Mouse (Mus musculus) thymus, postnatal 0 days (tissue): Measurements from ENCODE around the gene Cd82. TPM values are rescaled to one million over a fixed set of nuclear protein-coding genes. Genes with fewer than 3 reads are reported as not detected.

Experiments used
- DNase-seq: peaks from one replicate; pipeline ENCODE4 v3.0.0-alpha.2; 2015; ENCODE audit warnings: low spot score
- polyA plus RNA-seq: library from polyadenylated mRNA; unstranded; fragments of >200 nt; fragmentation: Nextera tagmentation; extraction: Ambion mirVana; gene quantifications from 2 replicates; pipeline ENCODE4 v1.2.1, GENCODE M21; 2015

Gene Cd82
- polyA plus RNA-seq, 1 experiment from 2014 or later, result 153 TPM

GRCm38 (mm10) chr2:93416874-93417709, 45.8 kb downstream of the Cd82 start:
- DNase-seq, result peak; percentile 64

GRCm38 (mm10) chr2:93415281-93415680, 47.7 kb downstream of the Cd82 start:
- DNase-seq, result peak; percentile 74

- no peak for DNase-seq
These were observed 48.8 kb downstream of the Cd82 start for GRCm38 (mm10) chr2:93414163-93414562.

GRCm38 (mm10) chr2:93413367-93414014, 49.4 kb downstream of the Cd82 start:
- DNase-seq, result peak; percentile 71

- no peak for DNase-seq
These were observed 50.8 kb downstream of the Cd82 start for GRCm38 (mm10) chr2:93412101-93412500.

GRCm38 (mm10) chr2:93410899-93411570, 51.9 kb downstream of the Cd82 start:
- DNase-seq, result no peak

- DNase-seq, result no peak
These were observed 57.9 kb downstream of the Cd82 start for GRCm38 (mm10) chr2:93405017-93405425.

GRCm38 (mm10) chr2:93404169-93404568, 58.8 kb downstream of the Cd82 start:
- no peak for DNase-seq

GRCm38 (mm10) chr2:93403267-93403666, 59.7 kb downstream of the Cd82 start:
- DNase-seq, result no peak

GRCm38 (mm10) chr2:93391198-93391597, 71.7 kb downstream of the Cd82 start:
- DNase-seq, result no peak

GRCm38 (mm10) chr2:93390170-93390926, 72.6 kb downstream of the Cd82 start:
- no peak for DNase-seq

GRCm38 (mm10) chr2:93386958-93387357, 76.0 kb downstream of the Cd82 start:
- DNase-seq, result no peak

GRCm38 (mm10) chr2:93383831-93384230, 79.1 kb downstream of the Cd82 start:
- no peak for DNase-seq

GRCm38 (mm10) chr2:93380680-93381089, 82.3 kb downstream of the Cd82 start:
- DNase-seq, result no peak

GRCm38 (mm10) chr2:93377797-93378196, 85.1 kb downstream of the Cd82 start:
- DNase-seq, result no peak

- DNase-seq, result no peak
These were observed 85.8 kb downstream of the Cd82 start for GRCm38 (mm10) chr2:93377157-93377556.

- DNase-seq, result no peak
These were observed 90.1 kb downstream of the Cd82 start for GRCm38 (mm10) chr2:93372872-93373271.

GRCm38 (mm10) chr2:93372097-93372571, 90.8 kb downstream of the Cd82 start:
- DNase-seq, result no peak
